8 mouse cellular contexts compared by ENCODE assay signal in the genomic region with DNA sequence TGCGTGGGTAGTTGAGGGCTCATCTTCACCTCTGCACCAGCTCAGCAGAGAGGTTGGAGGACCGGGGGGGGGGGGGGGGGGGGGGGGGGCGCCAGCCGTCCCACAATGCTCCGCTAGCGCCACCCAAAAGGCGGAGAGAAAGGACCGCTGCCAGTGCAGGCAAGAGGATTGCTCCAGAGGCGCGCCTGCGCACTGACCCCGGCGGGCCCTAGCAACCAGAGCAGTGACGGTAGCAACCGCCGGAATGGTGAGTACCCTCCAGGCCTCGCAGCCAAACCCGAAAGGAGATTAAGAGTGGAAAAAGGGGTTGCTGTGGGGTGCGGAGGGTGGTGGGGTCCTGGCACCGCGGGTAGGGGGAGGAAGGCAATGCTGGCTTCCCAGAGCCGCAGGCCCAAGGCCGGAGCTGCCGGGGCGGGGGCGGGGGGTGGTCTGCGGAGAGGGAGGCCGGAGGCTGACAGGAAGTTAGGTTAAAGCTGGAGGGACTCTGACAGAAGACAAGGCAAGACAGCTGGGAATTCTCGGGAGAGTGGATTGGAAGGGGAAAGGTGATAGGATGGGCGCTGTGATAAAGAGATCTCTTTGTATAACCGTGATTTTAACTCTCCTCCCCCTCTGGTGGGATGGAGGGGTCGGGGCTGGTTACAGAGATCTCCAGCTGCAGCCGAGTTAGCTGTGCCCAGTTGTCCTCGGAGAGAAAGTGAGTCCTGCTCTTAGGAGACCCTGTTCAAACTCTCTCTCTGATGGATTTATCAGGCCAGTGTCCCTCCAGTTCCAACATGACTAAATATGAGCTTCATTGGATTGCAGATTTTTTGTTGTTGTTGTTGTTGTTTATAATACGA. TPM values are rescaled to one million over a fixed set of nuclear protein-coding genes. Genes with fewer than 3 reads are reported as not detected.
A peak's percentile ranks its signal among the peaks of the same experiment; 100 is the strongest.
DNase-seq lines count a peak whose midpoint lies in the region; ATAC-seq lines count a peak whose summit lies in the region.

A gene (plus strand): TSS at position 214 of the 842 bp plus-strand sequence.

- 0 out of 2 replicates have a peak within 1 kb of the TSS, but pooled peaks have one; percentile 39 for H3K27ac ChIP-seq in embryonic facial prominence, embryonic 14.5 days (replicated peaks; ENCODE audit: low read depth, low read length)
- 0 out of 2 replicates have a peak within 1 kb of the TSS, but pooled peaks have one; percentile 54 for H3K27ac ChIP-seq in limb, embryonic 12.5 days
- H3K27ac ChIP-seq in midbrain, embryonic 14.5 days (replicated peaks; ENCODE audit: low read depth, low read length) = peak within 1 kb of the TSS; percentile 60; the same call in 1 of the 2 replicates

- 2% methylated on average over 27 of the region's 35 CpGs for WGBS in embryonic facial prominence, embryonic 14.5 days
- 3% methylated on average over 29 of the region's 35 CpGs for WGBS in limb, embryonic 12.5 days
- WGBS in midbrain, embryonic 14.5 days = 2% methylated on average over 33 of the region's 35 CpGs

- peak within 1 kb of the TSS; percentile 71 for H3K4me3 ChIP-seq in embryonic facial prominence, embryonic 14.5 days (ENCODE audit: low read depth, low read length)
- H3K4me3 ChIP-seq in limb, embryonic 12.5 days (replicated peaks) = peak within 1 kb of the TSS; percentile 76
- peak within 1 kb of the TSS; percentile 55 for H3K4me3 ChIP-seq in midbrain, embryonic 14.5 days (replicated peaks; ENCODE audit: low read depth, low read length)

- H3K9ac ChIP-seq in embryonic facial prominence, embryonic 14.5 days (ENCODE audit: low read depth, low read length) = peak within 1 kb of the TSS; percentile 76
- peak within 1 kb of the TSS; percentile 68 for H3K9ac ChIP-seq in limb, embryonic 12.5 days (replicated peaks)
- peak within 1 kb of the TSS; percentile 48 for H3K9ac ChIP-seq in midbrain, embryonic 14.5 days (replicated peaks; ENCODE audit: low read length)

- no peaks in the 10 kb centered on the region for H3K36me3 ChIP-seq in embryonic facial prominence, embryonic 14.5 days (ENCODE audit: control insufficient read depth, insufficient read depth, low read length)
- no peaks in the 10 kb centered on the region for H3K36me3 ChIP-seq in limb, embryonic 12.5 days
- no peaks in the 10 kb centered on the region for H3K36me3 ChIP-seq in midbrain, embryonic 14.5 days (ENCODE audit: control insufficient read depth, insufficient read depth, low read length)

- peaks cover 7% of the 10 kb centered on the region; the same call in 1 of the 2 replicates for H3K4me1 ChIP-seq in embryonic facial prominence, embryonic 14.5 days (ENCODE audit: control insufficient read depth, insufficient read depth, low read length)
- peaks cover 8% of the 10 kb centered on the region for H3K4me1 ChIP-seq in limb, embryonic 12.5 days (replicated peaks)
- H3K4me1 ChIP-seq in midbrain, embryonic 14.5 days (ENCODE audit: control insufficient read depth, insufficient read depth, low read length) = peaks cover 9% of the 10 kb centered on the region; the same call in 1 of the 2 replicates

- no peaks in the 10 kb centered on the region for H3K9me3 ChIP-seq in embryonic facial prominence, embryonic 14.5 days (ENCODE audit: control insufficient read depth, low read length)
- no peaks in the 10 kb centered on the region for H3K9me3 ChIP-seq in limb, embryonic 12.5 days
- H3K9me3 ChIP-seq in midbrain, embryonic 14.5 days (ENCODE audit: control insufficient read depth, low read length) = no peaks in the 10 kb centered on the region

- H3K27me3 ChIP-seq in embryonic facial prominence, embryonic 14.5 days (replicated peaks; ENCODE audit: control insufficient read depth, insufficient read depth, low read length) = no peaks in the 10 kb centered on the region
- H3K27me3 ChIP-seq in limb, embryonic 12.5 days = no peaks in the 10 kb centered on the region
- H3K27me3 ChIP-seq in midbrain, embryonic 14.5 days (ENCODE audit: control insufficient read depth, insufficient read depth, low read length) = no peaks in the 10 kb centered on the region

- peak within 1 kb of the TSS; percentile 75 for H3K4me2 ChIP-seq in embryonic facial prominence, embryonic 14.5 days (ENCODE audit: low read depth, low read length)
- peak within 1 kb of the TSS; percentile 52 for H3K4me2 ChIP-seq in limb, embryonic 12.5 days
- peak within 1 kb of the TSS; percentile 70 for H3K4me2 ChIP-seq in midbrain, embryonic 14.5 days (ENCODE audit: low read length)

- DNase-seq in 416B (ENCODE audit: low read depth) = peak; percentile 91
- peak; percentile 75 to 77 for DNase-seq in adrenal gland, postnatal 4 days (ENCODE audit: low spot score in 2 of 2)
- peak; percentile 97 for DNase-seq in embryonic facial prominence, embryonic 14.5 days (ENCODE audit: low spot score)
- peak; percentile 83 for DNase-seq in heart, adult 8-10 months (ENCODE audit: low spot score)
- peak; percentile 88 for DNase-seq in kidney, adult 8-10 months
- peak; percentile 96 for DNase-seq in midbrain, embryonic 14.5 days
- peak; percentile 58 to 68 for DNase-seq in spleen, adult 18-20 months

- peak; percentile 99 for ATAC-seq in embryonic facial prominence, embryonic 14.5 days (ENCODE audit: low read depth)
- peak; percentile 93 for ATAC-seq in limb, embryonic 12.5 days (ENCODE audit: insufficient number of reproducible peaks, insufficient read depth, low FRiP score, low TSS enrichment, low read depth)
- peak; percentile 91 for ATAC-seq in midbrain, embryonic 14.5 days (ENCODE audit: low FRiP score, low TSS enrichment)

RNA-seq across cellular contexts. Expression of the gene that starts here (rescaled TPM):
- 10 to 100 TPM; 17.6 to 18.2 TPM for total RNA-seq in adrenal gland, postnatal 4 days (2021)
- 5.9 and 7.1 TPM in 2 replicates for polyA plus RNA-seq in embryonic facial prominence, embryonic 14.5 days (2014; fragmentation: Nextera tagmentation; extraction: Ambion mirVana)
- 1 to 10 TPM; 6.2 to 7.8 (median 7.0) TPM for total RNA-seq in heart, adult 8-10 months (2022)
- polyA plus RNA-seq in limb, embryonic 12.5 days (2016; fragmentation: Nextera tagmentation; extraction: Ambion mirVana) = 6.2 and 7.7 TPM in 2 replicates
- 7.0 and 7.8 TPM in 2 replicates for polyA plus RNA-seq in midbrain, embryonic 14.5 days (2014; fragmentation: Nextera tagmentation; extraction: Ambion mirVana)

Comparison
In these comparisons a context has a peak if more than half of its experiments do, and no peak if none do; other contexts are left out.
1. Peak in every context shown above with its lines: DNase-seq, ATAC-seq, H3K4me3 ChIP-seq and H3K27ac ChIP-seq.